Mouse (Mus musculus) heart, embryonic 11.5 days (tissue): Measurements from ENCODE around the gene Olfr988. TPM values are rescaled to one million over a fixed set of nuclear protein-coding genes. Genes with fewer than 3 reads are reported as not detected.
"Not testable (repeated sequence)": the region's sequence is repeated elsewhere in the genome, so short reads cannot be mapped to it uniquely, and the experiment has no call there.

Experiments
- ATAC-seq: fragments of 200-750 bp; cut with Nextera tagmentation; replicated peaks from 2 replicates; pipeline ENCODE4 v1.8.0; 2017; ENCODE audit warnings: moderate library complexity; ENCODE audit not compliant: insufficient number of reproducible peaks, low FRiP score, low TSS enrichment
- H3K27ac ChIP-seq: fragments of 300-500 bp; sonication (generic); 2 replicates; pipeline ENCODE4 v1.5.1; 2014; ENCODE audit warnings: mild to moderate bottlenecking, low read depth, low read length
- H3K27me3 ChIP-seq: fragments of 300-500 bp; sonication (generic); 2 replicates; pipeline ENCODE4 v1.6.1; 2014; ENCODE audit warnings: mild to moderate bottlenecking, low read length, mixed read lengths; ENCODE audit not compliant: control insufficient read depth, insufficient read depth
- H3K36me3 ChIP-seq: fragments of 300-500 bp; sonication (generic); 2 replicates; pipeline ENCODE4 v1.6.1; 2014; ENCODE audit warnings: mild to moderate bottlenecking, low read length, moderate library complexity, mixed read lengths; ENCODE audit not compliant: control insufficient read depth, insufficient read depth
- H3K4me1 ChIP-seq: fragments of 300-500 bp; sonication (generic); 2 replicates; pipeline ENCODE4 v1.6.1; 2014; ENCODE audit warnings: low read length; ENCODE audit not compliant: control insufficient read depth, insufficient read depth
- H3K4me2 ChIP-seq: fragments of 300-500 bp; sonication (generic); 2 replicates; pipeline ENCODE4 v1.6.1; 2014; ENCODE audit warnings: mild to moderate bottlenecking, moderate library complexity
- H3K4me3 ChIP-seq: fragments of 300-500 bp; sonication (generic); 2 replicates; pipeline ENCODE4 v1.5.1; 2014; ENCODE audit warnings: low read depth, low read length
- H3K9ac ChIP-seq: fragments of 300-500 bp; sonication (generic); 2 replicates; pipeline ENCODE4 v1.6.1; 2014; ENCODE audit warnings: mild to moderate bottlenecking, low read depth, low read length, moderate library complexity
- H3K9me3 ChIP-seq: fragments of 300-500 bp; sonication (generic); replicated peaks from 2 replicates; pipeline ENCODE4 v1.6.1; 2016; ENCODE audit warnings: low read length; ENCODE audit not compliant: control insufficient read depth
- WGBS: fragments of 180-500 bp; shearing (Covaris S2); extraction: QIAGEN DNeasy Blood & Tissue Kit; methylation state at CpG from one replicate; pipeline ENCODE4 v1.1.7; 2014; ENCODE audit not compliant: insufficient replicate concordance; 5-methylcytosine and 5-hydroxymethylcytosine counted together
- polyA plus RNA-seq: library from polyadenylated mRNA; unstranded; fragments of >200 nt; fragmentation: Nextera tagmentation; extraction: Ambion mirVana; gene quantifications from 2 replicates; pipeline ENCODE4 v1.2.1, GENCODE M21; 2014

Olfr988 gene
- polyA plus RNA-seq, result not detected in 2 replicates

GRCm38 (mm10) chr2:85363127-85363526 lies at the start of gene Olfr988:
Olfr988 (minus strand) TSS chr2:85363227.
- not testable (repeated sequence) for H3K4me3 ChIP-seq, H3K4me2 ChIP-seq, H3K27me3 ChIP-seq, ATAC-seq, H3K9me3 ChIP-seq, H3K9ac ChIP-seq, H3K27ac ChIP-seq, H3K4me1 ChIP-seq, H3K36me3 ChIP-seq

- 59% methylated on average over 2 of the region's 2 CpGs for WGBS
- ATAC-seq, result no peak
- no peak within 1 kb of the TSS for H3K9ac ChIP-seq
- H3K4me3 ChIP-seq, result no peak within 1 kb of the TSS
- H3K9me3 ChIP-seq, result no peaks in the 10 kb centered on the region
- no peaks in the 10 kb centered on the region for H3K4me1 ChIP-seq
- H3K4me2 ChIP-seq, result no peak within 1 kb of the TSS
- no peak within 1 kb of the TSS for H3K27ac ChIP-seq
- H3K27me3 ChIP-seq, result no peaks in the 10 kb centered on the region
- no peaks in the 10 kb centered on the region for H3K36me3 ChIP-seq
Observed at GRCm38 (mm10) chr2:85409369-85409768, 46.3 kb upstream of the Olfr988 start, which contains the start of gene Olfr992. Olfr992 (minus strand) TSS chr2:85409469.

GRCm38 (mm10) chr2:85339972-85340371 lies 23.1 kb downstream of the Olfr988 start:
- no peak for ATAC-seq
- Histone ChIP-seq H3K27ac (no peak overlapping the region), H3K4me3 (no peak overlapping the region), H3K4me2 (no peak overlapping the region), H3K9ac (no peak overlapping the region), H3K9me3 (no peaks in the 10 kb centered on the region), H3K27me3 (no peaks in the 10 kb centered on the region), H3K36me3 (no peaks in the 10 kb centered on the region), H3K4me1 (no peaks in the 10 kb centered on the region)
- WGBS, result 45% methylated on average over 7 of the region's 7 CpGs

- H3K27me3 ChIP-seq, H3K27ac ChIP-seq, ATAC-seq: not testable (repeated sequence)
Observed at GRCm38 (mm10) chr2:85339215-85339614, 23.8 kb downstream of the Olfr988 start, which contains the start of gene Olfr987. Olfr987 (minus strand) TSS chr2:85339315.

GRCm38 (mm10) chr2:85319106-85319505 lies 43.9 kb downstream of the Olfr988 start:
- H3K27me3 ChIP-seq, result no peaks in the 10 kb centered on the region
- WGBS, result 83% methylated on average over 1 of the region's 1 CpGs
- no peak overlapping the region for H3K27ac ChIP-seq
- no peak overlapping the region for H3K4me3 ChIP-seq
- H3K4me2 ChIP-seq, result no peak overlapping the region
- H3K9me3 ChIP-seq, result no peaks in the 10 kb centered on the region
- H3K4me1 ChIP-seq, result no peaks in the 10 kb centered on the region
- no peaks in the 10 kb centered on the region for H3K36me3 ChIP-seq
- ATAC-seq, result no peak
- no peak overlapping the region for H3K9ac ChIP-seq

More at GRCm38 (mm10) chr2:85339215-85339614, 23.8 kb downstream of the Olfr988 start, which contains the start of gene Olfr987:
- H3K4me2 ChIP-seq, H3K9ac ChIP-seq, H3K9me3 ChIP-seq, H3K4me3 ChIP-seq, H3K4me1 ChIP-seq, H3K36me3 ChIP-seq: not testable (repeated sequence)

Other genes starting within 250 kb of the Olfr988 start
- 8.9 and 9.7 TPM in 2 replicates for gene Aplnr, start 227.0 kb downstream of the Olfr988 start, polyA plus RNA-seq
- 0.07 and 0.24 TPM in 2 replicates for gene Lrrc55, start 166.0 kb downstream of the Olfr988 start, polyA plus RNA-seq
- not detected in 2 replicates for gene Olfr987, start 23.9 kb downstream of the Olfr988 start, polyA plus RNA-seq
- not detected in 2 replicates for gene Olfr992, start 46.2 kb upstream of the Olfr988 start, polyA plus RNA-seq
- not detected in 2 replicates for gene Olfr993, start 51.6 kb upstream of the Olfr988 start, polyA plus RNA-seq
- not detected in 2 replicates for gene Olfr994, start 73.2 kb upstream of the Olfr988 start, polyA plus RNA-seq
- not detected in 2 replicates for gene Olfr995, start 80.4 kb upstream of the Olfr988 start, polyA plus RNA-seq
- gene 4833423E24Rik, start 155.8 kb upstream of the Olfr988 start, polyA plus RNA-seq, result not detected in 2 replicates
- gene Olfr996, start 216.0 kb upstream of the Olfr988 start, polyA plus RNA-seq, result not detected in 2 replicates
- gene Olfr998, start 225.7 kb upstream of the Olfr988 start, polyA plus RNA-seq, result not detected in 2 replicates
- not detected in 2 replicates for gene Olfr1000, start 248.7 kb upstream of the Olfr988 start, polyA plus RNA-seq